Mouse (Mus musculus) liver, embryonic 11.5 days (tissue): ENCODE data around the gene Nr4a1. TPM values are rescaled to one million over a fixed set of nuclear protein-coding genes. Genes with fewer than 3 reads are reported as not detected.

Experiments
- ATAC-seq: fragments of 200-750 bp; cut with Nextera tagmentation; replicated peaks from 2 replicates; pipeline ENCODE4 v1.8.0; 2017; ENCODE audit warnings: moderate number of reproducible peaks, mild to moderate bottlenecking, moderate TSS enrichment, moderate library complexity; ENCODE audit not compliant: low FRiP score
- DNase-seq: peaks from one replicate; pipeline ENCODE4 v3.0.0-alpha.2; 2017; ENCODE audit warnings: low spot score
- H3K27ac ChIP-seq: fragments of 300-500 bp; sonication (generic); 2 replicates; pipeline ENCODE4 v1.5.1; 2014; ENCODE audit warnings: mild to moderate bottlenecking, low read depth, low read length, control low read depth
- H3K27me3 ChIP-seq: fragments of 300-500 bp; sonication (generic); replicated peaks from 2 replicates; pipeline ENCODE4 v1.6.1; 2014; ENCODE audit warnings: low read length, mixed read lengths; ENCODE audit not compliant: control insufficient read depth, insufficient read depth
- H3K36me3 ChIP-seq: fragments of 300-500 bp; sonication (generic); 2 replicates; pipeline ENCODE4 v1.6.1; 2014; ENCODE audit warnings: mild to moderate bottlenecking, low read length, moderate library complexity, mixed read lengths; ENCODE audit not compliant: control insufficient read depth, insufficient read depth
- H3K4me1 ChIP-seq: fragments of 300-500 bp; sonication (generic); replicated peaks from 2 replicates; pipeline ENCODE4 v1.6.1; 2014; ENCODE audit warnings: low read length, mixed read lengths; ENCODE audit not compliant: control insufficient read depth, insufficient read depth
- H3K4me2 ChIP-seq: fragments of 300-500 bp; sonication (generic); 2 replicates; pipeline ENCODE4 v1.6.1; 2014; ENCODE audit warnings: mild to moderate bottlenecking, control low read depth, moderate library complexity
- H3K4me3 ChIP-seq: fragments of 300-500 bp; sonication (generic); 2 replicates; pipeline ENCODE4 v1.5.1; 2014; ENCODE audit warnings: low read depth, low read length, control low read depth
- H3K9ac ChIP-seq: fragments of 300-500 bp; sonication (generic); 2 replicates; pipeline ENCODE4 v1.6.1; 2014; ENCODE audit warnings: low read depth, low read length, control low read depth
- H3K9me3 ChIP-seq: fragments of 300-500 bp; sonication (generic); 2 replicates; pipeline ENCODE4 v1.6.1; 2016; ENCODE audit warnings: low read length, inconsistent platforms, mixed read lengths; ENCODE audit not compliant: control insufficient read depth
- WGBS: fragments of 180-500 bp; shearing (Covaris S2); extraction: QIAGEN DNeasy Blood & Tissue Kit; methylation state at CpG from one replicate; pipeline ENCODE4 v1.1.7; 2014; 5-methylcytosine and 5-hydroxymethylcytosine counted together
- polyA plus RNA-seq: library from polyadenylated mRNA; unstranded; fragments of >200 nt; fragmentation: Nextera tagmentation; extraction: Ambion mirVana; gene quantifications from 2 replicates; pipeline ENCODE4 v1.2.1, GENCODE M21; 2014

Nr4a1 gene
- 1.8 and 2.4 TPM in 2 replicates for polyA plus RNA-seq

DNA sequence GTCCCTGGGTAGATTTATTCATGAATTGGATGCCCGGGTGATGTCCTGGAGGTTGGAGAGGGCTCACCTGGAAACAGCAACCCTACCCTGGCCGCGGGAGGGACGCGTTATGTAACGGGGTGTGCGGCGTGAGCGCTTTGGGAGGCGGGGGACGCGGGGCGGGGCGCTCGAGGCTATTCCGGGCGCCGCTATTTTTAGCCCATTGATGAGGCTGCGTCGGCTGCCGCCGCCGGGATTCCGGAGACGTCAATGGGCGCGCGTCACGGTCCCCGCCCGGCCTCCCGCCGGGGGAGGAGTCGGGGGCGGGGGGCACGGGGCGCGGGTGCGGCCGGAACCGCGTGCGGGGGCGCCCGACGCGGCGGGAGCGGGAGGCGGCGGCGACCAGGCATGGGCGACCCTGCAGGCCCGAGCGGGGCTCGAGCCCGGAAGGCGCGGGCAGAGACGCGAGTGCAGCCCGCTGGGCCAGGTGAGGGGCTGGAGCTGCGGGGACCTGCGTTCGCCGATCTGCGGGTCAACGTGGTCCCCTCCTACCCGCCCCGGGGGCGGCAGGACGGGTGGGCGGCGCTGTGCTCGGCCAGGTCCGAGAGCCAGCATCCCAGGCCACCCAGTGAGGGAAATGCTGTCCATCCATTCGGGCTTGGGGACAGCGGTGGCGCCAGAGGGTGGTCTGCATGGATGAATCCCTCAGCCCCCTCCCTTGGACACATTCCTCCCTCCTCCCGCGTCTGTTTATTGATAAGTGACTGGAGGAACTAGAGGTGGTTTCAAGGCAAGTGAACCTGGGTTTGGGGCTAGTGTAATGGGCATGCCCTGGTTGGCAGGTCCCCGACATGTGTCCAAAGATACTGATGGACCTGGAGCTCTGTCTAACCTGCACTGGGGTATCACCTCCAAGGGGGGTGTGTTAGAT is at the start of gene Nr4a1:
TSS of gene Nr4a1 (plus strand) at position 384 of the 910 bp plus-strand sequence.
- H3K4me1 ChIP-seq = 0 out of 2 replicates have a peak, but pooled peaks cover 4% of the 10 kb centered on the region
- H3K27ac ChIP-seq = no peak within 1 kb of the TSS; the same call in 1 of the 2 replicates
- no peaks in the 10 kb centered on the region for H3K36me3 ChIP-seq
- DNase-seq = peak; percentile 56
- H3K4me3 ChIP-seq = peak within 1 kb of the TSS; percentile 63
- H3K9me3 ChIP-seq = no peaks in the 10 kb centered on the region
- H3K9ac ChIP-seq = peak within 1 kb of the TSS; percentile 58
- 1% methylated on average over 67 of the region's 82 CpGs for WGBS
- peak within 1 kb of the TSS; percentile 82 for H3K4me2 ChIP-seq
- peak; percentile 56 for ATAC-seq
- H3K27me3 ChIP-seq = peaks cover 10% of the 10 kb centered on the region

GRCm38 (mm10) chr15:101204781-101205180 is 49.3 kb upstream of the Nr4a1 start:
- H3K9me3 ChIP-seq = no peaks in the 10 kb centered on the region
- 87% methylated on average over 7 of the region's 7 CpGs for WGBS
- DNase-seq = no peak
- no peak overlapping the region for H3K4me3 ChIP-seq
- no peak overlapping the region for H3K9ac ChIP-seq
- H3K27me3 ChIP-seq = no peaks in the 10 kb centered on the region
- peaks cover 25% of the 10 kb centered on the region for H3K36me3 ChIP-seq
- no peak overlapping the region for H3K4me2 ChIP-seq
- no peak overlapping the region for H3K27ac ChIP-seq
- no peaks in the 10 kb centered on the region for H3K4me1 ChIP-seq
- ATAC-seq = no peak

DNA sequence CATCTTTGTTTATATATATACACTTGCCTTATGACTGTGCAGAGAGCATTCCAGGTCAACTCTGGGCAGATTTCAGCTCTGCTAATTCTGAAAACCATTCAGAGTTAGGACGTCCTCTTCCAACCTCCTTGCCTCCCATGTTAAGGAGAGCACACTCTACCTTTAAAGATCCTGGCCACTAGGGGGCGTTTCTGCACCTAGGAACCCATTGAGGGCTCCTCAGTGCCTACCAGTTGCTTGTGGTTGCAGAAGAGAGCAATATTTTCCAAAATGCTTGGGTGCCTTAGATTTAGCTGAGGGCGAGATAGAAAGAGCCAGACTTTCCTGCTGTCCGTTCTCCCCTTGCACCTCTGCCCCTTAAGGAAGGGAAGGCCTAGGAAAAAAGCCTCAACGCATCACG is 43.8 kb upstream of the Nr4a1 start:
- Histone ChIP-seq H3K36me3 (peaks cover 5% of the 10 kb centered on the region; the same call in 1 of the 2 replicates), H3K27ac (no peak overlapping the region), H3K4me2 (no peak overlapping the region), H3K9ac (no peak overlapping the region), H3K4me1 (no peaks in the 10 kb centered on the region), H3K9me3 (no peaks in the 10 kb centered on the region), H3K27me3 (no peaks in the 10 kb centered on the region), H3K4me3 (no peak overlapping the region)
- DNase-seq (no peak), ATAC-seq (no peak)
- WGBS = 69% methylated on average over 6 of the region's 6 CpGs

- Histone ChIP-seq H3K4me2 (no peak overlapping the region), H3K4me3 (no peak overlapping the region), H3K4me1 (no peaks in the 10 kb centered on the region), H3K9ac (no peak overlapping the region), H3K9me3 (no peaks in the 10 kb centered on the region), H3K36me3 (peaks cover 5% of the 10 kb centered on the region; the same call in 1 of the 2 replicates), H3K27ac (no peak overlapping the region), H3K27me3 (no peaks in the 10 kb centered on the region)
- 90% methylated on average over 14 of the region's 14 CpGs for WGBS
- ATAC-seq (no peak), DNase-seq (no peak)
Measured at GRCm38 (mm10) chr15:101210998-101211613, 43.0 kb upstream of the Nr4a1 start.

GRCm38 (mm10) chr15:101212435-101212834 is 41.6 kb upstream of the Nr4a1 start:
- 90% methylated on average over 14 of the region's 14 CpGs for WGBS

DNA sequence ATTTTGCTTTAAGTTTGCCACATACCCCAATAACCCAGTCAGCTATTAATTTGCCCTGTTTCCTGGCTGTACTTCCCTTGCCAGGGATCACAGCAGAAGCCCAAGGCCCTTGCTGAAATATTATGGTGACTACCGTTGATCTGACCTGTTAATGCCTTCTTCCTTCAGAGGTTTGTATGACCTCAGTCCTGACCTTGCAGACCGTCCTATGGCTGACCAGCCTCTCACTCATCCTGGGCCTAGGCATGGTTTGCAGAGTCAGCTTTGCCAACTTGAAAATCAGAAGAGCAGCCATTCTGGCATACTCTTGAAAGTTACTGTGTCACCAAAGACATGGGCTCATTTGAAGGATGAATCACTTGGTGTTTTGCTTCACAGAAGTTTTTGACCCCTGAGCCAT is 38.9 kb upstream of the Nr4a1 start:
- DNase-seq (no peak), ATAC-seq (no peak)
- Histone ChIP-seq H3K4me2 (no peak overlapping the region), H3K9me3 (no peaks in the 10 kb centered on the region), H3K9ac (no peak overlapping the region), H3K27ac (no peak overlapping the region), H3K36me3 (peaks cover 5% of the 10 kb centered on the region; the same call in 1 of the 2 replicates), H3K4me1 (no peaks in the 10 kb centered on the region; the same call in 1 of the 2 replicates), H3K4me3 (no peak overlapping the region), H3K27me3 (no peaks in the 10 kb centered on the region; the same call in 1 of the 2 replicates)
- WGBS = 65% methylated on average over 2 of the region's 2 CpGs

More at GRCm38 (mm10) chr15:101212435-101212834, 41.6 kb upstream of the Nr4a1 start:
- H3K36me3 ChIP-seq = peaks cover 5% of the 10 kb centered on the region; the same call in 1 of the 2 replicates
- H3K9me3 ChIP-seq = no peaks in the 10 kb centered on the region
- H3K27ac ChIP-seq = no peak overlapping the region
- no peaks in the 10 kb centered on the region for H3K27me3 ChIP-seq
- no peak overlapping the region for H3K4me2 ChIP-seq
- DNase-seq (no peak), ATAC-seq (no peak)
- H3K4me3 ChIP-seq = no peak overlapping the region
- H3K4me1 ChIP-seq = no peaks in the 10 kb centered on the region
- H3K9ac ChIP-seq = no peak overlapping the region

DNA sequence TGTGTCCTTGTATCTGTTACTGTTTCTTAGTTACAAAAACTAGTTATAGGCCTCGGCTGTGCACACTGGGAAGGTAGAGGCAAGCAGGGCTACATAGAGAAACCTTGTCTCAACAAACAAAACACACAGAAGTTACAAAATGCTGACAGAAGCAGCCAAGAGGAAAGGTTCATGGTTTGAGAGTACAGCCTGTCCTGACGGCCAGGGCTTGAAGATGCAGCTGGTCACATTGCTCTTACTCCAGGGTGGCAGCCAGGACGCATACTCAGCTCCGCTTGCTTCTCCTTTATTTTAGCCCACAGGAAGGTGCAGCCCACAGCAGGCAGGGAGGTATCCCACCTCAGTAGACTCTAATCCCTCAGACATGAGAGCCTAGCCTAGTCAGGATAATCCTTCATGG is 38.0 kb upstream of the Nr4a1 start:
- Histone ChIP-seq H3K4me3 (no peak overlapping the region), H3K36me3 (peaks cover under 1% of the 10 kb centered on the region; the same call in 1 of the 2 replicates), H3K4me1 (no peaks in the 10 kb centered on the region; the same call in 1 of the 2 replicates), H3K9me3 (no peaks in the 10 kb centered on the region), H3K9ac (no peak overlapping the region), H3K27me3 (no peaks in the 10 kb centered on the region; the same call in 1 of the 2 replicates), H3K27ac (no peak overlapping the region), H3K4me2 (no peak overlapping the region)
- ATAC-seq = no peak
- no peak for DNase-seq
- 81% methylated on average over 4 of the region's 4 CpGs for WGBS

- Histone ChIP-seq H3K27me3 (peaks cover 41% of the 10 kb centered on the region), H3K36me3 (no peaks in the 10 kb centered on the region), H3K9ac (no peak overlapping the region), H3K27ac (no peak overlapping the region), H3K9me3 (no peaks in the 10 kb centered on the region), H3K4me1 (peaks cover 8% of the 10 kb centered on the region), H3K4me3 (no peak overlapping the region), H3K4me2 (no peak overlapping the region)
- WGBS = 18% methylated on average over 8 of the region's 8 CpGs
- ATAC-seq (no peak), DNase-seq (no peak)
Measured at GRCm38 (mm10) chr15:101220905-101221297, 33.2 kb upstream of the Nr4a1 start.
